Mouse (Mus musculus): Measurements from ENCODE around the gene D630039A03Rik.

D630039A03Rik gene

GRCm38 (mm10) chr4:57916201-57916661 lies at the start of gene D630039A03Rik:
TSS of gene D630039A03Rik (minus strand) at chr4:57916297.
- DNase-seq, result peak; percentile 77

GRCm38 (mm10) chr4:57965516-57965915 lies 49.4 kb upstream of the D630039A03Rik start:
- no peak for DNase-seq

GRCm38 (mm10) chr4:57964143-57964542 lies 48.0 kb upstream of the D630039A03Rik start:
- DNase-seq, result no peak

GRCm38 (mm10) chr4:57959056-57959455 lies 43.0 kb upstream of the D630039A03Rik start:
- no peak for DNase-seq

- DNase-seq, result no peak
Observed at GRCm38 (mm10) chr4:57958098-57958497, 42.0 kb upstream of the D630039A03Rik start.

- DNase-seq, result no peak
Observed at GRCm38 (mm10) chr4:57957200-57958085, 41.3 kb upstream of the D630039A03Rik start.

GRCm38 (mm10) chr4:57956029-57956960 lies 40.2 kb upstream of the D630039A03Rik start, which contains the start of gene Txn1:
TSS of gene Txn1 (minus strand) at chr4:57956411.
- DNase-seq, result peak; percentile 99

- DNase-seq, result peak; percentile 80
Observed at GRCm38 (mm10) chr4:57955544-57955958, 39.5 kb upstream of the D630039A03Rik start.

- DNase-seq, result no peak
Observed at GRCm38 (mm10) chr4:57954991-57955390, 38.9 kb upstream of the D630039A03Rik start.

- no peak for DNase-seq
Observed at GRCm38 (mm10) chr4:57954580-57954979, 38.5 kb upstream of the D630039A03Rik start.

- DNase-seq, result no peak
Observed at GRCm38 (mm10) chr4:57953796-57954195, 37.7 kb upstream of the D630039A03Rik start.

- no peak for DNase-seq
Observed at GRCm38 (mm10) chr4:57952891-57953290, 36.8 kb upstream of the D630039A03Rik start.

- no peak for DNase-seq
Observed at GRCm38 (mm10) chr4:57952416-57952815, 36.3 kb upstream of the D630039A03Rik start.

GRCm38 (mm10) chr4:57949866-57950265 lies 33.8 kb upstream of the D630039A03Rik start:
- peak; percentile 66 for DNase-seq

- DNase-seq, result no peak
Observed at GRCm38 (mm10) chr4:57947476-57947875, 31.4 kb upstream of the D630039A03Rik start.

- DNase-seq, result no peak
Observed at GRCm38 (mm10) chr4:57947036-57947435, 30.9 kb upstream of the D630039A03Rik start.

- no peak for DNase-seq
Observed at GRCm38 (mm10) chr4:57942892-57943291, 26.8 kb upstream of the D630039A03Rik start.

- DNase-seq, result no peak
Observed at GRCm38 (mm10) chr4:57940631-57941030, 24.5 kb upstream of the D630039A03Rik start.

GRCm38 (mm10) chr4:57937292-57937691 lies 21.2 kb upstream of the D630039A03Rik start:
- DNase-seq, result no peak

- no peak for DNase-seq
Observed at GRCm38 (mm10) chr4:57934181-57934580, 18.1 kb upstream of the D630039A03Rik start.

GRCm38 (mm10) chr4:57930559-57931170 lies 14.6 kb upstream of the D630039A03Rik start:
- no peak for DNase-seq

GRCm38 (mm10) chr4:57927464-57928205 lies 11.5 kb upstream of the D630039A03Rik start:
- DNase-seq, result peak; percentile 51

Measured in kidney, postnatal 14 days (tissue).